Mouse (Mus musculus) bone marrow, adult 2 months (tissue): ENCODE data around the gene Ugt1a2.

Experiments
- CTCF ChIP-seq: fragments of 200-500 bp; IDR thresholded peaks from 2 replicates; pipeline ENCODE4 v1.5.1; 2011; ENCODE audit warnings: low read length, control low read depth; ENCODE audit not compliant: control insufficient read depth, insufficient read depth
- POLR2A ChIP-seq: fragments of 200-500 bp; IDR thresholded peaks from 2 replicates; pipeline ENCODE4 v1.6.1; 2011; ENCODE audit warnings: low read depth, mild to moderate bottlenecking, control low read depth, low read length, borderline replicate concordance; ENCODE audit not compliant: control insufficient read depth

DNA sequence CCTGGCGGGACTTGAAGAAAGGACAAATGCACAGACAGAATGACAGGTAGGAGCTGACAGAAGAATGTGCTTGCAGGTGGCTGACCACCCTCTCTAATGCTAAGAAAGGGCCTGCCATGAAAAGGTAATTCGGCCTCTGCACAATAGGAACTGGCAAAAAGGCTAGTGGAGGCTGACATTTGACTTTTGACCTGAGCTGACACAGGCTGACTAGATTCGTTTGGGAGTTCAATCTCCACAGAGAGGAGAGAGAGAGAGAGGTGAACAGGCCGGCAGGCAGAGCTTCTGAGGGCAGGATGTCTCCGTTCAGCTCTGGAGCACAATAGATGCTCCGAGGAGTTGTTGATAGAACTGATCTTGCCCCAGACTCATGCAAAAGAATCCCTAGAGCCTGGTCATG, 46.0 kb downstream of the Ugt1a2 start:
- TF ChIP-seq CTCF (no peak), POLR2A (no peak)
